Mouse (Mus musculus): ENCODE results near the gene Gm7735. TPM values are rescaled to one million over a fixed set of nuclear protein-coding genes. Genes with fewer than 3 reads are reported as not detected.
"Not testable (repeated sequence)": the region's sequence is repeated elsewhere in the genome, so short reads cannot be mapped to it uniquely, and the experiment has no call there.

Gm7735 gene
- total RNA-seq (2014; fragmentation: Nextera tagmentation) = not detected in 2 replicates
- total RNA-seq (2017) = not detected in 2 replicates

- ATAC-seq (replicated peaks; ENCODE audit: low FRiP score, low TSS enrichment, poor library complexity, severe bottlenecking) = not testable (repeated sequence)
Observed at GRCm38 (mm10) chr16:89169190-89169589, at the start of gene Gm7735. Gene Gm7735, plus strand, starts transcription at chr16:89169490.

DNA sequence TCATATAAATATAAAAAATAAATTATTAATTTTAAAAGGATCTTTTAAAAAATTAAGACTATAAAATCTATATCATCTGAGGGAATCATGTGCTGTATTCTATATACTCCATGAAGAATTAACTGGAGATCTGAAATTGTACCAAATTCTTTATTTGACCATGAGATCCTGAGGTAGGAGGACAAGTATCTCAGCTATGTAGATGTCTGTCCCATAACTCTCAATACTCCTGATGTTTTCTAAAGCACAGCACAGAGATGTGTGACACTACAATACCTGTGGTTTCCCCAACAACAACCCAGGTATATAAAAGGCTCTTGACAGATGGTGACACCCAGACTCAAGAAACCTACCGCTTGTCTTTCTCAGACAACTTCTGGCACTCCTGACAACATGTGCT, 28.7 kb upstream of the Gm7735 start, which contains the start of gene Gm6358:
Gm6358 (plus strand) TSS at position 301 of the 400 bp plus-strand sequence.
- ATAC-seq (replicated peaks; ENCODE audit: low FRiP score, low TSS enrichment, poor library complexity, severe bottlenecking) = no peak

- no peak for ATAC-seq (replicated peaks; ENCODE audit: low FRiP score, low TSS enrichment, poor library complexity, severe bottlenecking)
Observed at GRCm38 (mm10) chr16:89150786-89151185, 18.5 kb upstream of the Gm7735 start, which contains the start of gene Gm10061. Gene Gm10061, plus strand, starts transcription at chr16:89151086.

DNA sequence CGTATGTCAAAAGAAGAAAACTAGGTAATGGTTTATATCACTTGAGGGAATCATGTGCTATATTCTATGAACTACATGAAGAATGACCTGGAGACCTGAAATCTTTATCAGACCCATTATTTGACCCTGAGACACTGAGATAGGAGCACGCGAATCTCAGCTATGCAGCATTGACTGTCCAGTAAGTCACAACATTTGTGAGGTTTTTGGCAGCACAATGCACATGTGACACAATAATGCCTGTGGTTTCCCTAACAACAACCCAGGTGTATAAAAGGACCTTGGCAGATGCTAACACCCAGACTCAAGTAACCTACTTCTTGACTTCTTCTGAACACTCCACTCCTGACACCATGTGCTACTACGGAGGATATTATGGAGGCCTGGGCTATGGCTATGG, 11.6 kb upstream of the Gm7735 start, which contains the start of gene Gm9789:
Gm9789 (plus strand) TSS at position 301 of the 400 bp plus-strand sequence.
- ATAC-seq (replicated peaks; ENCODE audit: low FRiP score, low TSS enrichment, poor library complexity, severe bottlenecking) = no peak

- ATAC-seq (replicated peaks; ENCODE audit: low FRiP score, low TSS enrichment, poor library complexity, severe bottlenecking) = no peak
Observed at GRCm38 (mm10) chr16:89174435-89174834, 5.1 kb downstream of the Gm7735 start, which contains the start of gene 1110057P08Rik. Gene 1110057P08Rik, plus strand, starts transcription at chr16:89174735.

- no peak for ATAC-seq (replicated peaks; ENCODE audit: low FRiP score, low TSS enrichment, poor library complexity, severe bottlenecking)
Observed at GRCm38 (mm10) chr16:89188621-89189020, 19.3 kb downstream of the Gm7735 start.

- no peak for ATAC-seq (replicated peaks; ENCODE audit: low FRiP score, low TSS enrichment, poor library complexity, severe bottlenecking)
Observed at GRCm38 (mm10) chr16:89205561-89205960, 36.3 kb downstream of the Gm7735 start, which contains the start of gene Krtap20-2. Gene Krtap20-2, plus strand, starts transcription at chr16:89205861.

Other genes starting within 250 kb of the Gm7735 start
- gene Krtap19-9b, start 237.2 kb upstream of the Gm7735 start, total RNA-seq (2014; fragmentation: Nextera tagmentation) = not detected in 2 replicates
- not detected in 2 replicates for gene Krtap19-9b, start 237.2 kb upstream of the Gm7735 start, total RNA-seq (2017)
- not detected in 2 replicates for gene Krtap16-3, start 206.6 kb upstream of the Gm7735 start, total RNA-seq (2014; fragmentation: Nextera tagmentation)
- gene Krtap16-3, start 206.6 kb upstream of the Gm7735 start, total RNA-seq (2017) = not detected in 2 replicates
- not detected in 2 replicates for gene Krtap22-2, start 158.7 kb upstream of the Gm7735 start, total RNA-seq (2014; fragmentation: Nextera tagmentation)
- gene Krtap22-2, start 158.7 kb upstream of the Gm7735 start, total RNA-seq (2017) = not detected in 2 replicates
- gene Gm10229, start 154.2 kb upstream of the Gm7735 start, total RNA-seq (2014; fragmentation: Nextera tagmentation) = not detected in 2 replicates
- gene Gm10229, start 154.2 kb upstream of the Gm7735 start, total RNA-seq (2017) = not detected in 2 replicates
- gene Krtap6-1, start 137.8 kb upstream of the Gm7735 start, total RNA-seq (2014; fragmentation: Nextera tagmentation) = not detected in 2 replicates
- not detected in 2 replicates for gene Krtap6-1, start 137.8 kb upstream of the Gm7735 start, total RNA-seq (2017)
- gene Gm10228, start 128.0 kb upstream of the Gm7735 start, total RNA-seq (2014; fragmentation: Nextera tagmentation) = not detected in 2 replicates
- not detected in 2 replicates for gene Gm10228, start 128.0 kb upstream of the Gm7735 start, total RNA-seq (2017)
- not detected in 2 replicates for gene Krtap6-5, start 121.6 kb upstream of the Gm7735 start, total RNA-seq (2014; fragmentation: Nextera tagmentation)
- gene Krtap6-5, start 121.6 kb upstream of the Gm7735 start, total RNA-seq (2017) = not detected in 2 replicates
- not detected in 2 replicates for gene 1110025L11Rik, start 105.5 kb upstream of the Gm7735 start, total RNA-seq (2014; fragmentation: Nextera tagmentation)
- gene 1110025L11Rik, start 105.5 kb upstream of the Gm7735 start, total RNA-seq (2017) = not detected in 2 replicates
- not detected in 2 replicates for gene Krtap6-3, start 85.5 kb upstream of the Gm7735 start, total RNA-seq (2014; fragmentation: Nextera tagmentation)
- not detected in 2 replicates for gene Krtap6-3, start 85.5 kb upstream of the Gm7735 start, total RNA-seq (2017)
- not detected in 2 replicates for gene Gm6358, start 28.6 kb upstream of the Gm7735 start, total RNA-seq (2014; fragmentation: Nextera tagmentation)
- gene Gm6358, start 28.6 kb upstream of the Gm7735 start, total RNA-seq (2017) = not detected in 2 replicates
- gene Gm10061, start 18.4 kb upstream of the Gm7735 start, total RNA-seq (2014; fragmentation: Nextera tagmentation) = not detected in 2 replicates
- gene Gm10061, start 18.4 kb upstream of the Gm7735 start, total RNA-seq (2017) = not detected in 2 replicates
- not detected in 2 replicates for gene Gm9789, start 11.5 kb upstream of the Gm7735 start, total RNA-seq (2014; fragmentation: Nextera tagmentation)
- not detected in 2 replicates for gene Gm9789, start 11.5 kb upstream of the Gm7735 start, total RNA-seq (2017)
- not detected in 2 replicates for gene 1110057P08Rik, start 5.2 kb downstream of the Gm7735 start, total RNA-seq (2014; fragmentation: Nextera tagmentation)
- not detected in 2 replicates for gene 1110057P08Rik, start 5.2 kb downstream of the Gm7735 start, total RNA-seq (2017)
- gene Krtap20-2, start 36.4 kb downstream of the Gm7735 start, total RNA-seq (2014; fragmentation: Nextera tagmentation) = not detected in 2 replicates
- not detected in 2 replicates for gene Krtap20-2, start 36.4 kb downstream of the Gm7735 start, total RNA-seq (2017)
- gene Krtap21-1, start 234.4 kb downstream of the Gm7735 start, total RNA-seq (2014; fragmentation: Nextera tagmentation) = not detected in 2 replicates
- gene Krtap21-1, start 234.4 kb downstream of the Gm7735 start, total RNA-seq (2017) = not detected in 2 replicates

All from megakaryocyte-erythroid progenitor cell, adult 5-6 weeks (primary cell).